Mouse (Mus musculus) liver, embryonic 14.5 days (tissue): ENCODE measurements around the gene Izumo1r.

Experiments
- CTCF ChIP-seq: IDR thresholded peaks from 2 replicates; pipeline ENCODE4 v1.5.1; 2016; ENCODE audit warnings: antibody characterized with exemption, low read depth, control low read depth
- EP300 ChIP-seq: IDR thresholded peaks from 2 replicates; pipeline ENCODE4 v1.6.1; 2016; ENCODE audit warnings: antibody characterized with exemption, low read depth

DNA sequence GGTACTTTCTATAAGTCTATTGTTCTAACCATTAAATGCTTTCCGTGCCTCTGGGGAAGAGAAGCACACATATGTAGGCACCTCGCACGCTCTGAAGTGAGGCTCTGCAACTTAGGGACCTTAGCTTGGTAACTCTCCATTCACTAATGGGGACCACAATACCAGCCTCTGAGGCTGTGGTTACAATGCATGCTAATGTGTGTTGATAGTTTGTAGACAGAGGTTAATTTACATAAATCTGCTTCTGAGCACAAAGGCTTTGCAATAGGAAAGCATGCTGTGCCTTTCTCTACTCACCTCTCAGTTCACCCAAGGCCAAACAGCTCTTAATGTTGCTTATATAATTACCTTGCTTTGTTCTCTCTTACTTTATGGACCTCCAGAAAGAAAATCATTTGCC is 13.1 kb downstream of the Izumo1r start:
- TF ChIP-seq CTCF (no peak), EP300 (no peak)
